In genomic region chr16:91464594-91465504, GRCm38 (mm10) we compare ENCODE assay signal across 8 mouse cellular contexts. TPM values are rescaled to one million over a fixed set of nuclear protein-coding genes. Genes with fewer than 3 reads are reported as not detected.
A peak's percentile ranks its signal among the peaks of the same experiment; 100 is the strongest.
DNase-seq lines count a peak whose midpoint lies in the region; ATAC-seq and TF ChIP-seq lines count a peak whose summit lies in the region.

No protein-coding gene starts in this region.

- H3K9ac ChIP-seq in hindbrain, embryonic 12.5 days = peak overlapping the region; percentile 70
- H3K9ac ChIP-seq in lung, postnatal 0 days (replicated peaks; ENCODE audit: low read depth) = peak overlapping the region; percentile 51

- WGBS in hindbrain, embryonic 12.5 days = 1% methylated on average over 44 of the region's 44 CpGs
- WGBS in lung, postnatal 0 days = 3% methylated on average over 44 of the region's 44 CpGs

- peak overlapping the region; percentile 88 for H3K27ac ChIP-seq in hindbrain, embryonic 12.5 days
- peak overlapping the region; percentile 86 for H3K27ac ChIP-seq in lung, postnatal 0 days (ENCODE audit: low read length)

- peak; percentile 78 for TF ChIP-seq EP300 in lung, postnatal 0 days (IDR thresholded peaks at IDR 0.05)

- H3K4me2 ChIP-seq in hindbrain, embryonic 12.5 days (replicated peaks) = peak overlapping the region; percentile 86
- peak overlapping the region; percentile 97 for H3K4me2 ChIP-seq in lung, postnatal 0 days (replicated peaks; ENCODE audit: low read depth, low read length)

- peak overlapping the region; percentile 57 for H3K4me3 ChIP-seq in hindbrain, embryonic 12.5 days
- peak overlapping the region; percentile 52 for H3K4me3 ChIP-seq in lung, postnatal 0 days (ENCODE audit: low read depth, low read length)

- no peaks in the 10 kb centered on the region for H3K9me3 ChIP-seq in hindbrain, embryonic 12.5 days (replicated peaks)
- H3K9me3 ChIP-seq in lung, postnatal 0 days (ENCODE audit: low read length) = no peaks in the 10 kb centered on the region

- ATAC-seq in hindbrain, embryonic 12.5 days (ENCODE audit: low FRiP score) = peak; percentile 97
- ATAC-seq in lung, postnatal 0 days = peak; percentile 95

- no peaks in the 10 kb centered on the region for H3K27me3 ChIP-seq in hindbrain, embryonic 12.5 days
- no peaks in the 10 kb centered on the region for H3K27me3 ChIP-seq in lung, postnatal 0 days (replicated peaks; ENCODE audit: insufficient read depth, low read length)

- H3K4me1 ChIP-seq in hindbrain, embryonic 12.5 days = peaks cover 18% of the 10 kb centered on the region
- peaks cover 10% of the 10 kb centered on the region; the same call in 1 of the 2 replicates for H3K4me1 ChIP-seq in lung, postnatal 0 days (ENCODE audit: insufficient read depth, low read depth, low read length)

- TF ChIP-seq CTCF in lung, postnatal 0 days (IDR thresholded peaks at IDR 0.05) = no peak

- peak; percentile 86 for DNase-seq in NIH3T3 (ENCODE audit: low read depth)
- peak; percentile 97 for DNase-seq in cerebellum, postnatal 10 days
- peak; percentile 80 to 85 for DNase-seq in frontal cortex, postnatal 10 days (ENCODE audit: low spot score in 2 of 2)
- DNase-seq in layer of hippocampus, postnatal 10 days (ENCODE audit: low spot score in 2 of 2) = peak; percentile 83 to 89
- DNase-seq in lung, postnatal 0 days (ENCODE audit: low spot score) = peak; percentile 97
- DNase-seq in ovary, postnatal 14 days (ENCODE audit: low spot score) = peak; percentile 75
- DNase-seq in thymus, postnatal 10 days (ENCODE audit: low spot score in 2 of 2) = peak; percentile 89 to 94

- H3K36me3 ChIP-seq in hindbrain, embryonic 12.5 days = no peaks in the 10 kb centered on the region
- no peaks in the 10 kb centered on the region for H3K36me3 ChIP-seq in lung, postnatal 0 days (ENCODE audit: insufficient read depth, low read length)

RNA-seq across cellular contexts. Expression of gene Ifnar1, which starts 20.2 kb away (rescaled TPM):
- 60.7 and 65.4 TPM in 2 replicates for polyA plus RNA-seq in hindbrain, embryonic 12.5 days (2016; fragmentation: Nextera tagmentation; extraction: Ambion mirVana)
- total RNA-seq in layer of hippocampus, postnatal 10 days (2021) = 10 to 100 TPM; 63.7 to 70.6 TPM
- 40.3 and 44.9 TPM in 2 replicates for polyA plus RNA-seq in lung, postnatal 0 days (2015; fragmentation: Nextera tagmentation; extraction: Ambion mirVana)

RNA-seq across cellular contexts. Expression of gene Il10rb, which starts 58.9 kb away (rescaled TPM):
- polyA plus RNA-seq in hindbrain, embryonic 12.5 days (2016; fragmentation: Nextera tagmentation; extraction: Ambion mirVana) = 8.5 and 10.1 TPM in 2 replicates
- total RNA-seq in layer of hippocampus, postnatal 10 days (2021) = 1 to 10 TPM; 7.4 to 8.6 TPM
- 90.5 and 106 TPM in 2 replicates for polyA plus RNA-seq in lung, postnatal 0 days (2015; fragmentation: Nextera tagmentation; extraction: Ambion mirVana)

Comparison
In these comparisons a context has a peak if more than half of its experiments do, and no peak if none do; other contexts are left out.
1. Peak in every context shown above with its lines: DNase-seq, ATAC-seq, H3K4me3 ChIP-seq and H3K27ac ChIP-seq.